Mouse (Mus musculus): ENCODE data around the gene Irgm2. TPM values are rescaled to one million over a fixed set of nuclear protein-coding genes. Genes with fewer than 3 reads are reported as not detected.
"Not testable (repeated sequence)": the region's sequence is repeated elsewhere in the genome, so short reads cannot be mapped to it uniquely, and the experiment has no call there.

Irgm2 gene
- polyA plus RNA-seq, 1 experiment from 2014 or later: 6.9 TPM

DNA sequence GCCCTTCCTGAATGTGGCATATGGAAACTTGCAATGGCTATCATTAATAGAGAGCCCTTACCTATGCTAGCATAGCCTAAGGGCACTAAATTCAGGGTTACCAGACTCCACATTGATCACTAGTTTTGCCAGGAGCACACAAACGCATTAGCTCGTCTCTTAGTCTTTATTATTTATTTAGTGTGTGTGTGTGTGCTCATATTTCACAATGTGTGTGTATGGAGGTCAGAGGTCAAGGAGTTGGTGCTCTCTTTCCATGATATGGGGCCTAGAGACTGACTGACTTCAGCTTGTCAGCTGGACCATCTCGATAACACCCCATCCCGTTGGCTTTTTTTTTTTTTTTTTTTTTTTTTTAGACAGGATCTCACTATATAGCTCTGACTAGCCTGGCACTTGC, 29.8 kb upstream of the Irgm2 start:
- 44% methylated on average over 4 of the region's 4 CpGs for WGBS
- ATAC-seq (no peak), DNase-seq (ENCODE audit: low spot score) (peak; percentile 60)
- Histone ChIP-seq H3K4me2 (replicated peaks; ENCODE audit: low read depth, low read length) (no peak overlapping the region), H3K4me3 (ENCODE audit: low read depth, low read length) (no peak overlapping the region), H3K4me1 (ENCODE audit: insufficient read depth, low read depth, low read length) (no peaks in the 10 kb centered on the region), H3K9ac (replicated peaks; ENCODE audit: low read depth) (no peak overlapping the region), H3K27me3 (replicated peaks; ENCODE audit: insufficient read depth, low read length) (no peaks in the 10 kb centered on the region), H3K36me3 (ENCODE audit: insufficient read depth, low read length) (0 out of 2 replicates have a peak, but pooled peaks cover 5% of the 10 kb centered on the region), H3K9me3 (ENCODE audit: low read length) (no peaks in the 10 kb centered on the region), H3K27ac (ENCODE audit: low read length) (no peak overlapping the region)
- TF ChIP-seq CTCF (IDR thresholded peaks at IDR 0.05): no peak
- no peak for TF ChIP-seq EP300 (IDR thresholded peaks at IDR 0.05)

DNA sequence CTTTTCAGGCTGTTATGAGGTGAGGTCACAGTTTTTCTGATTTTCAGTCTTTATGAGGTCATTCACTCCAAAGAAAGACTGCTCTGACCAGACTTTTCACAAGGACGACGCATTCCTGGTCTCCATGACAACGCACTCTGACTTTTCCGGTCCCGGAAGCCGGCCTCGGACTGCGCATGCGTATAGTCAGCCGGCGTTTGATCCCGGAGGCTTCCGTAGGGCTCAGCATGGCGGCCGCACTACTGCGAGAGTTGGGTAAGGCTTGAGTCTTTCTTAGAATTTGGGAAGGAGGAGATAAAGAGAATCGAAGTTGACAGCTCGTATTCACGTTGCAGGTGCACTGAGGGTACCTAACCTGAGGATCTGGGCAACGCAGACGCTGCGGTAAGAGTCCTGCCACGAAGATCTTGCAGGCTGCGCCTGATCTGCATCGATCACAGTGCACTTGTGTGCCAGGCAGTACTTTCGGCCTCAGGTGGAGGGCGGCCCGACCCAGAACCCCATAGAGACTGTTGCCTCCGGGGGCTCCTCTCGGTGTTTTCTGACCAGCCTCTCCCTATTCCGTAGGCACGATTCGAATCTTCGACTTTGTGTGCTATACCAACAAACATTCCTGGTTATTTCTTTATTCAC, 27.8 kb upstream of the Irgm2 start, which contains the start of gene Mrpl22:
TSS of gene Mrpl22 (plus strand) at position 203 of the 633 bp plus-strand sequence.
- no peaks in the 10 kb centered on the region for H3K9me3 ChIP-seq (ENCODE audit: low read length)
- H3K27ac ChIP-seq (ENCODE audit: low read length): peak within 1 kb of the TSS; percentile 52
- H3K4me2 ChIP-seq (replicated peaks; ENCODE audit: low read depth, low read length): peak within 1 kb of the TSS; percentile 68
- H3K36me3 ChIP-seq (ENCODE audit: insufficient read depth, low read length): 0 out of 2 replicates have a peak, but pooled peaks cover 5% of the 10 kb centered on the region
- peak within 1 kb of the TSS; percentile 71 for H3K9ac ChIP-seq (replicated peaks; ENCODE audit: low read depth)
- H3K4me1 ChIP-seq (ENCODE audit: insufficient read depth, low read depth, low read length): no peaks in the 10 kb centered on the region
- WGBS: 1% methylated on average over 34 of the region's 34 CpGs
- H3K27me3 ChIP-seq (replicated peaks; ENCODE audit: insufficient read depth, low read length): no peaks in the 10 kb centered on the region
- DNase-seq (ENCODE audit: low spot score): peak; percentile 98
- TF ChIP-seq EP300 (IDR thresholded peaks at IDR 0.05) (peak; percentile 58; the same call in 1 of the 2 replicates), CTCF (IDR thresholded peaks at IDR 0.05) (no peak)
- ATAC-seq: peak; percentile 81
- H3K4me3 ChIP-seq (ENCODE audit: low read depth, low read length): peak within 1 kb of the TSS; percentile 65

DNA sequence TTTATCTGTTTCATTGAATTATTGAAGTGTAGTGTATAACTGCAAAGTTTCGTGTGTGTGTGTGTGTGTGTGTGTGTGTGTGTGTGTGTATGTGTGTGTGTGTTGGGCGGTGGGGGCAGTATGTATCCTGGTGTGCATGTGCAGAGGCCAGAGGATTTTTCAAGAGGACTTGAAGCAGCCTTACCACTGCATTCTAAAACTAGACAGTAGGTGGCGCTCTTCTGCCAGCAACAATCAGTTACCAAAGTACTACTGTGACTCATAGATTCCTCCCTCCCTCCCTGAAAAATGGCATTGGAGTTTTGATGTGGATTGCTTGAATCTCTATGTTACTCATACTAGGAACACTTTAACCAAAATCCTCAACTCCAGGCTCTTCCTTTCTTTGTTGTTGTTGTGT, 19.9 kb upstream of the Irgm2 start:
- H3K4me3 ChIP-seq (ENCODE audit: low read depth, low read length): no peak overlapping the region
- H3K9ac ChIP-seq (replicated peaks; ENCODE audit: low read depth): no peak overlapping the region
- no peak overlapping the region for H3K27ac ChIP-seq (ENCODE audit: low read length)
- ATAC-seq (peak; percentile 77), DNase-seq (ENCODE audit: low spot score) (peak; percentile 95)
- peaks cover 4% of the 10 kb centered on the region; the same call in 1 of the 2 replicates for H3K36me3 ChIP-seq (ENCODE audit: insufficient read depth, low read length)
- no peak overlapping the region for H3K4me2 ChIP-seq (replicated peaks; ENCODE audit: low read depth, low read length)
- TF ChIP-seq EP300 (IDR thresholded peaks at IDR 0.05): no peak
- peak; percentile 93 for TF ChIP-seq CTCF (IDR thresholded peaks at IDR 0.05)
- H3K4me1 ChIP-seq (ENCODE audit: insufficient read depth, low read depth, low read length): no peaks in the 10 kb centered on the region
- no peaks in the 10 kb centered on the region for H3K27me3 ChIP-seq (replicated peaks; ENCODE audit: insufficient read depth, low read length)
- no peaks in the 10 kb centered on the region for H3K9me3 ChIP-seq (ENCODE audit: low read length)
- WGBS: 24% methylated on average over 3 of the region's 3 CpGs

DNA sequence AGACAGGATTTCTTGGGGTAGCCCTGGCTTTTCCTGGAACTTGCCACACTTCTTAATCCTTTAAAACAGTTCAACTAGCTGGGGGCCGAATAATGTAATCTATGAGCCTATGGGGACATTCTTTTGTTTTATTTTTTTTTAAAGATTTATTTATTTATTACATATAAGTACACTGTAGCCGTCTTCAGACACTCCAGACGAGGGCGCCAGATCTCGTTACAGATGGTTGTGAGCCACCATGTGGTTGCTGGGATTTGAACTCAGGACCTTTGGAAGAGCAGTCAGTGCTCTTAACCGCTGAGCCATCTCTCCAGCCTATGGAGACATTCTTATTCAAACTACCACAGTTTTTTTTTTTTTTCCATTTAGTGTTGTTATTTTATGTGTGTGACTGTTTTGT, 19.4 kb upstream of the Irgm2 start:
- H3K9ac ChIP-seq (replicated peaks; ENCODE audit: low read depth); H3K36me3 ChIP-seq (ENCODE audit: insufficient read depth, low read length); H3K27ac ChIP-seq (ENCODE audit: low read length); H3K4me1 ChIP-seq (ENCODE audit: insufficient read depth, low read depth, low read length); DNase-seq (ENCODE audit: low spot score); H3K4me3 ChIP-seq (ENCODE audit: low read depth, low read length); H3K27me3 ChIP-seq (replicated peaks; ENCODE audit: insufficient read depth, low read length); H3K9me3 ChIP-seq (ENCODE audit: low read length); ATAC-seq; H3K4me2 ChIP-seq (replicated peaks; ENCODE audit: low read depth, low read length): not testable (repeated sequence)
- 91% methylated on average over 6 of the region's 6 CpGs for WGBS

DNA sequence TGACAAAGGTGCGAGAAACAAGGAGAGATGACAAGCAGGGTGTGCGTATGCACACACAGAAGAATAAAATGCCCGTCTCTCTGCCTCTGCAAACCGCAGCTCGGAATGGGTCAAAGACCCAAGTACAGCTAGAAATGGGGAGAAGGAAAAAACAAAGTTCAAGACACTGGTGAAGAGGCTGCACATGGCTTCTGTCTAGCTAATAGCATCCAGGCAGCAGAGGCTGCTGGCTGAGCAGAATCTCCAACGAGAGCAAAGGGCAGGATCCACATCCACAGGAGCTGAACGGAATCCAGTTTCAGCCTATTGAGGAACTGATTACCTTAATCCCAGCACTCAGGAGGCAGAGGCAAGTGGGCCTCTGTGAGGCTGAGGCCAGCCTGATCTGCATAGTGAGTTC, 18.7 kb upstream of the Irgm2 start:
- Histone ChIP-seq H3K36me3 (ENCODE audit: insufficient read depth, low read length) (peaks cover 4% of the 10 kb centered on the region; the same call in 1 of the 2 replicates), H3K9me3 (ENCODE audit: low read length) (no peaks in the 10 kb centered on the region), H3K27me3 (replicated peaks; ENCODE audit: insufficient read depth, low read length) (no peaks in the 10 kb centered on the region), H3K27ac (ENCODE audit: low read length) (no peak overlapping the region), H3K4me2 (replicated peaks; ENCODE audit: low read depth, low read length) (no peak overlapping the region), H3K9ac (replicated peaks; ENCODE audit: low read depth) (no peak overlapping the region), H3K4me3 (ENCODE audit: low read depth, low read length) (no peak overlapping the region), H3K4me1 (ENCODE audit: insufficient read depth, low read depth, low read length) (no peaks in the 10 kb centered on the region)
- TF ChIP-seq CTCF (IDR thresholded peaks at IDR 0.05): no peak
- TF ChIP-seq EP300 (IDR thresholded peaks at IDR 0.05): no peak
- WGBS: 90% methylated on average over 7 of the region's 7 CpGs
- ATAC-seq (no peak), DNase-seq (ENCODE audit: low spot score) (no peak)

DNA sequence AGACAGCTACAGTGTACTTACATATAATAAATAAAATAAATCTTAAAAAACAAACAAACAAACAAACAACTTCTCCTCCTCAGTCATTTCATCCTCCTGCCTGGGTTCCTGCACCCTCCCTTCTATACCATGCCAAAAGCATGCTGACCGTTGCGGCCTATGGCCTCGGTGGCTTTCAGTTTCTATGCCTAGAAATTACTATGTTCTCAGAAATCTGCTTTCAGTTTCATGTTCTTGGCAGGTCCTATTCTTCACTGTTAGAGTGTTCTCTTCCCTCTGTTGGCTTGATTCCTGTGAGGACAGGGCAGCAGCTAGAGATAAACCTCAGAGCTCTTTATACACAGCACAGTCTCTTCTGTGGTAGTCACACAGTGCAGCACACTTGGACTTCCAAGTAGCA, 15.8 kb upstream of the Irgm2 start:
- 91% methylated on average over 3 of the region's 3 CpGs for WGBS
- DNase-seq (ENCODE audit: low spot score) (no peak), ATAC-seq (no peak)
- no peaks in the 10 kb centered on the region for H3K27me3 ChIP-seq (replicated peaks; ENCODE audit: insufficient read depth, low read length)
- H3K4me3 ChIP-seq (ENCODE audit: low read depth, low read length): no peak overlapping the region
- no peaks in the 10 kb centered on the region; the same call in 1 of the 2 replicates for H3K36me3 ChIP-seq (ENCODE audit: insufficient read depth, low read length)
- TF ChIP-seq EP300 (IDR thresholded peaks at IDR 0.05) (no peak), CTCF (IDR thresholded peaks at IDR 0.05) (no peak)
- no peaks in the 10 kb centered on the region for H3K4me1 ChIP-seq (ENCODE audit: insufficient read depth, low read depth, low read length)
- no peak overlapping the region for H3K27ac ChIP-seq (ENCODE audit: low read length)
- H3K9me3 ChIP-seq (ENCODE audit: low read length): no peaks in the 10 kb centered on the region
- H3K4me2 ChIP-seq (replicated peaks; ENCODE audit: low read depth, low read length): no peak overlapping the region
- H3K9ac ChIP-seq (replicated peaks; ENCODE audit: low read depth): no peak overlapping the region
